Mouse (Mus musculus) CH12.LX (cell line): ENCODE measurements around the gene Gm32742.

Experiments used
- CTCF ChIP-seq, 2 experiments: IDR thresholded peaks in 1 of 2; conservative IDR thresholded peaks in 1 of 2; 2 replicates each; pipeline ENCODE4 v1.5.1; 2011 to 2012; ENCODE audit warnings: low read depth in 2 of 2, low read length in 2 of 2, improper control_type of control experiment in 1 of 2, inconsistent platforms in 1 of 2, mild to moderate bottlenecking in 1 of 2, moderate library complexity in 1 of 2
- TBP ChIP-seq: conservative IDR thresholded peaks from 2 replicates; pipeline ENCODE4 v1.6.1; 2011; ENCODE audit warnings: low read depth, low read length, improper control_type of control experiment
- ZNF384 ChIP-seq: IDR thresholded peaks from 2 replicates; pipeline ENCODE4 v1.6.1; 2012; ENCODE audit warnings: low read depth, low read length, improper control_type of control experiment, inconsistent platforms

GRCm38 (mm10) chr9:51101756-51102425, 63.4 kb downstream of the Gm32742 start, which contains the start of gene 4833427G06Rik:
- TF ChIP-seq TBP (no peak), CTCF (conservative IDR thresholded peaks at IDR 0.05 in 1 of 2, IDR thresholded peaks at IDR 0.05 in 1 of 2; ENCODE audit: low read depth in 2 of 2, low read length in 2 of 2) (no peak), ZNF384 (no peak)
